Mouse (Mus musculus): Measurements from ENCODE around the gene Micu1. TPM values are rescaled to one million over a fixed set of nuclear protein-coding genes. Genes with fewer than 3 reads are reported as not detected.

The Micu1 gene
- polyA plus RNA-seq, 1 experiment from 2014 or later, result 42.8 TPM

DNA sequence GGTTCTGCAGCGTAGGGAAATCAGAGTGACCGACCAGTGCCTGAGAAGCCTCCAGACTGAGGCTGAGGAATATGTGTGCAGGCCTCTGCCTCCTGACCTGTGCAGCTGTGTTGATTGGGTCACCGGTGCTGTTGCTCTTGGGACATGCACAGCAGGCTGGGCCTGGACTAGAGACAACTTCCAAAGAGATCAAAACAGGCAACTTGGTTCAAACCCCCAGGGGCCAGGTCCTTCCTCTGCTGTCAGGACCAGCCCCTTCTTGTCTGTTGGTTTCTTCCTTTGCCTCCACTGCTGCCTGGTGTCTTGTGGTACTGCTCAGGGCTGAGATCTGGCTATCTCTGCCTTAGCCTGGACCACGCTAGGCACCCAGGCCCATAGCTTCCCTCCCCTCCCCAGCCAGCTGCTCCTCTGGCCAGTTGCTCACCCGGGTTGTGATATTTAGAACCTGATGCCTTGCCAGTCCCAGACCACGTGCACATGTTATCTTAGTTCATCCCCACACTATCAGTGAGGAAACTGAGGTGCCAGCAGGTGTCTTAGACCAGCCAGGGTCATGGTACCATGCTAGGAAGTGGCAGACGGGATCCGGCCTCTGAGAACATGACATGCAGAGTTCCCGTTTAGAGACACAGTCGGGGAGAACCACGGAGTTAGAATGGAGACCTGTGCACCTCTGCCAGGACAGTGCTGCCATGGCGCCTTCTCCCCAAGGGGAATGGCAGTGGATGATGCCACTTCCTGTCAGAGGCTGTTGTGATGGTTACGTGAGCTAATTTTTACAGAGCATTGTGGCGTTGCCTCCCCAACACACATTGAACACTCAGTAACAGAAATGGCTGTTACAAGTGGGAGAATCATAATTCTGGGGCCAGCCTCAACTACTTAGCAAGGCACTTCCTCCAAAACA lies 183.2 kb downstream of the Micu1 start:
- peaks cover 7% of the 10 kb centered on the region for H3K4me1 ChIP-seq (ENCODE audit: control insufficient read depth, insufficient read depth, low read length)
- H3K4me2 ChIP-seq, result no peak overlapping the region
- no peaks in the 10 kb centered on the region; the same call in 1 of the 2 replicates for H3K36me3 ChIP-seq (ENCODE audit: control insufficient read depth, insufficient read depth, low read length)
- no peak overlapping the region for H3K9ac ChIP-seq (ENCODE audit: low read depth, low read length)
- H3K9me3 ChIP-seq (replicated peaks; ENCODE audit: control insufficient read depth, low read length), result no peaks in the 10 kb centered on the region
- no peaks in the 10 kb centered on the region for H3K27me3 ChIP-seq (ENCODE audit: control insufficient read depth, insufficient read depth, low read length)
- WGBS (ENCODE audit: insufficient replicate concordance), result 87% methylated on average over 14 of the region's 14 CpGs
- no peak for ATAC-seq (replicated peaks; ENCODE audit: insufficient number of reproducible peaks, low FRiP score, low TSS enrichment)
- no peak overlapping the region for H3K4me3 ChIP-seq (ENCODE audit: low read depth, low read length)
- no peak overlapping the region for H3K27ac ChIP-seq (ENCODE audit: low read depth, low read length)

DNA sequence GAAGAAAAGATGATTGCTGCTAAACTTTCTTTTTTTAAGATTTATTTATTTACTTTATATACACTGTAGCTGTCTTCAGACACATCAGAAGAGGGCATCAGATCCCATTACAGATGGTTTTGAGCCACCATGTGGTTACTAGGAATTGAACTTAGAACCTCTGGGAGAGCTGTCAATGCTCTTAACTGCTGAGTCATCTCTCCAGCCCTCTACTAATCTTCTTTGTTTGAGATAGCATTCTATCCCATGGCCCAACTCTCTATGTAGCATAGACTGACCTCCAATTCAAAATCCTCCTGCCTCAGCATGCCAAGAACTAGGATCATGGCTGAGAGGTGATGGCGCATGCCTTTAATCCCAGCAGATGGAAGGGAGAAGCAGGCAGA lies 183.8 kb downstream of the Micu1 start:
- 96% methylated on average over 1 of the region's 1 CpGs for WGBS (ENCODE audit: insufficient replicate concordance)
- Histone ChIP-seq H3K4me3 (ENCODE audit: low read depth, low read length) (no peak overlapping the region), H3K27ac (ENCODE audit: low read depth, low read length) (no peak overlapping the region), H3K9ac (ENCODE audit: low read depth, low read length) (no peak overlapping the region), H3K9me3 (replicated peaks; ENCODE audit: control insufficient read depth, low read length) (no peaks in the 10 kb centered on the region), H3K36me3 (ENCODE audit: control insufficient read depth, insufficient read depth, low read length) (no peaks in the 10 kb centered on the region; the same call in 1 of the 2 replicates), H3K27me3 (ENCODE audit: control insufficient read depth, insufficient read depth, low read length) (no peaks in the 10 kb centered on the region), H3K4me2 (no peak overlapping the region), H3K4me1 (ENCODE audit: control insufficient read depth, insufficient read depth, low read length) (peaks cover under 1% of the 10 kb centered on the region)
- no peak for ATAC-seq (replicated peaks; ENCODE audit: insufficient number of reproducible peaks, low FRiP score, low TSS enrichment)

DNA sequence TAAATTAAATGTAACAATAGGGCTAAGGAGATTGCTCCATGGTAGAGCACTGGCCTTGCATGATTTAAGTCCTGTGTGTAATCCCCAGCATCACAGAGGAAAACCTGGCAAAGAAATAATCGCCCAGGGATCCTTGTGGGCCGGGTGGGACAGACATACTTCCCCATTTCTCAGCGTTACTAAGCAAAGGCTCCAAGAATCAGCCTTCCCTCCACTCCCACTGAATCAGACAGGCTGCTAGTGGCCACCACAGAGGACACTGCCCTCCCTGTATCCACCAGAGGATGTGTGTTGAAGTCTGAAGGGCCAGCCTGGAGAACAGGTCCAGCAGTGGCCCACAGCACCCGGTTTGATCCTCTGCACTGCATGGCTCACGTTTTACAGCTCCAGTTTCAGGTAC lies 185.2 kb downstream of the Micu1 start:
- H3K4me1 ChIP-seq (ENCODE audit: control insufficient read depth, insufficient read depth, low read length), result no peaks in the 10 kb centered on the region
- H3K4me2 ChIP-seq, result no peak overlapping the region
- peaks cover 6% of the 10 kb centered on the region; the same call in 1 of the 2 replicates for H3K36me3 ChIP-seq (ENCODE audit: control insufficient read depth, insufficient read depth, low read length)
- H3K9me3 ChIP-seq (replicated peaks; ENCODE audit: control insufficient read depth, low read length), result no peaks in the 10 kb centered on the region
- no peak overlapping the region for H3K9ac ChIP-seq (ENCODE audit: low read depth, low read length)
- H3K4me3 ChIP-seq (ENCODE audit: low read depth, low read length), result no peak overlapping the region
- no peak overlapping the region for H3K27ac ChIP-seq (ENCODE audit: low read depth, low read length)
- 94% methylated on average over 5 of the region's 5 CpGs for WGBS (ENCODE audit: insufficient replicate concordance)
- ATAC-seq (replicated peaks; ENCODE audit: insufficient number of reproducible peaks, low FRiP score, low TSS enrichment), result no peak
- H3K27me3 ChIP-seq (ENCODE audit: control insufficient read depth, insufficient read depth, low read length), result no peaks in the 10 kb centered on the region

DNA sequence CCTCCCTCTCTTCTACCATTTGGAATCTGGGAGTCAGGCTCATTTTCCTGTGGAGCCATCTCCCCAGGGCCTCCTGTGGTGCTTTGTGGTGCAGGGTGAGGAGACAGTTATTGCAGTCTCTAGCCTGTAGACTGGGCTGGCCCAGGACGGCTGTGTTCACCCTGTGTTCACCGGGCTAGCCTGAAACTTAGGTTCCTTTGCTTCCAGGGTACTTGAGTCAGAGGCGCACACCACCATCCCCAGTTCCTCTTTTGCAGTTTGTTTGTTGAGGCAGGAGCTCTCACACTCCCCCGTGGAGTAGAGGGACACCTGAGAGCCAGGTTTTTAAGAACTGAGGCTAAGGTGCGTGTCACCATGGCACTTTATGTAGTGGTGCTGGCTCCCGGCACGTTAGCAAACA lies 187.1 kb downstream of the Micu1 start:
- no peaks in the 10 kb centered on the region for H3K27me3 ChIP-seq (ENCODE audit: control insufficient read depth, insufficient read depth, low read length)
- no peaks in the 10 kb centered on the region for H3K4me1 ChIP-seq (ENCODE audit: control insufficient read depth, insufficient read depth, low read length)
- no peak for ATAC-seq (replicated peaks; ENCODE audit: insufficient number of reproducible peaks, low FRiP score, low TSS enrichment)
- no peak overlapping the region for H3K9ac ChIP-seq (ENCODE audit: low read depth, low read length)
- H3K4me2 ChIP-seq, result no peak overlapping the region
- whole genome bisulfite sequencing (ENCODE audit: insufficient replicate concordance), result 85% methylated on average over 7 of the region's 7 CpGs
- no peaks in the 10 kb centered on the region for H3K9me3 ChIP-seq (replicated peaks; ENCODE audit: control insufficient read depth, low read length)
- peaks cover 12% of the 10 kb centered on the region; the same call in 1 of the 2 replicates for H3K36me3 ChIP-seq (ENCODE audit: control insufficient read depth, insufficient read depth, low read length)
- no peak overlapping the region for H3K27ac ChIP-seq (ENCODE audit: low read depth, low read length)
- H3K4me3 ChIP-seq (ENCODE audit: low read depth, low read length), result no peak overlapping the region

- H3K4me2 ChIP-seq, result no peak overlapping the region
- H3K4me1 ChIP-seq (ENCODE audit: control insufficient read depth, insufficient read depth, low read length), result 0 out of 2 replicates have a peak, but pooled peaks cover 2% of the 10 kb centered on the region
- no peak for ATAC-seq (replicated peaks; ENCODE audit: insufficient number of reproducible peaks, low FRiP score, low TSS enrichment)
- H3K4me3 ChIP-seq (ENCODE audit: low read depth, low read length), result no peak overlapping the region
- H3K27ac ChIP-seq (ENCODE audit: low read depth, low read length), result 0 out of 2 replicates have a peak overlapping the region, but pooled peaks have one; percentile 4
- peaks cover 16% of the 10 kb centered on the region; the same call in 1 of the 2 replicates for H3K36me3 ChIP-seq (ENCODE audit: control insufficient read depth, insufficient read depth, low read length)
- no peak overlapping the region for H3K9ac ChIP-seq (ENCODE audit: low read depth, low read length)
- 84% methylated on average over 15 of the region's 15 CpGs for WGBS (ENCODE audit: insufficient replicate concordance)
- no peaks in the 10 kb centered on the region for H3K27me3 ChIP-seq (ENCODE audit: control insufficient read depth, insufficient read depth, low read length)
- no peaks in the 10 kb centered on the region for H3K9me3 ChIP-seq (replicated peaks; ENCODE audit: control insufficient read depth, low read length)
These were observed 187.9 kb downstream of the Micu1 start for GRCm38 (mm10) chr10:59889953-59890751.

GRCm38 (mm10) chr10:59892977-59893376 lies 190.7 kb downstream of the Micu1 start:
- 58% methylated on average over 6 of the region's 6 CpGs for WGBS (ENCODE audit: insufficient replicate concordance)
- Histone ChIP-seq H3K4me3 (ENCODE audit: low read depth, low read length) (no peak overlapping the region), H3K27me3 (ENCODE audit: control insufficient read depth, insufficient read depth, low read length) (no peaks in the 10 kb centered on the region), H3K36me3 (ENCODE audit: control insufficient read depth, insufficient read depth, low read length) (peaks cover 25% of the 10 kb centered on the region), H3K27ac (ENCODE audit: low read depth, low read length) (no peak overlapping the region), H3K9ac (ENCODE audit: low read depth, low read length) (no peak overlapping the region), H3K9me3 (replicated peaks; ENCODE audit: control insufficient read depth, low read length) (no peaks in the 10 kb centered on the region), H3K4me2 (no peak overlapping the region), H3K4me1 (ENCODE audit: control insufficient read depth, insufficient read depth, low read length) (peaks cover 3% of the 10 kb centered on the region; the same call in 1 of the 2 replicates)
- ATAC-seq (replicated peaks; ENCODE audit: insufficient number of reproducible peaks, low FRiP score, low TSS enrichment), result no peak

DNA sequence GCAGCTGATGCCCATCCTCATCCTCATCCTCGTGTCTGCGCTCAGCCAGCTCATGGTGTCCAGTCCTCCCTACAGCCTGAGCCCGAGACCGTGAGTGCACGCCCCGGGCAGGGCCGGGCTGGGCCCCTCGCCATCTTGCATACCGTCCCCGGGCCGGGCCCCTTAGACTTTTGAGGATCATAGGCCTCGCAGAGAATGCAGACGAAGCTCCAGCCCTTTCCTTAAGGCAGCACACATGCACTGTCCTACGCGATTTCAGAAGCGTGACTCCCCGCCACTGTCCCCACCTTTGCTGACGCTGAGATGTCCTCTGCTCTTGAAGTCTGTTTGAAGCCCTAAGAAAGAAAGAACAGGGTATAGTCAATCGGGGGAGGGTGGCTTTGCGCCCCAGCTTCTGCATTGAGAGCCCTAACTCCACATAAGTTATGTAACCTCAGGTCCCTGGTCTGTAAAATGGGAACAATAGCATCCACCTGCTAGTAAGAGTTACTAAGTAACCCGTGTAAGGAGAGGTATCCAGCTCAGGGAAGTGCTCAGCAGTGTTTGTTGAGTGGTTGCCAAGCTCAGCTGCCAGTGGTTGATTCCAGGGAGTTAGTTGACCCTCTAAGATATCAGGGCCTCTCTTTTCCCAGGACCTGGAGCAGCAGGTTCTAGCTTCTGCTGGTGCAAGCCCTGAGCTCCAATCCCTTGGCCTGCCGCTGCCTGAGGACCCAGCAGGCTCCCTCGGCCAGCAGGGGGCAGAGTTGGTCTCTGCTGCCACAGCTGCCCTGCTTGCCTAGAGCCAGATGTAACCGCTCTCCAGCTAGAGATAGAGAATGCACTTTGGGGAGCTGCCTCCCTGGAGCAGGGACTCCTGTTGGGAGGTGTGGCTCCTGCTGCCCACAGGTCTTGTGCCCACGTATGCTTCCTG lies 192.2 kb downstream of the Micu1 start:
- no peak overlapping the region for H3K4me3 ChIP-seq (ENCODE audit: low read depth, low read length)
- H3K9ac ChIP-seq (ENCODE audit: low read depth, low read length), result no peak overlapping the region
- peaks cover 25% of the 10 kb centered on the region for H3K36me3 ChIP-seq (ENCODE audit: control insufficient read depth, insufficient read depth, low read length)
- H3K9me3 ChIP-seq (replicated peaks; ENCODE audit: control insufficient read depth, low read length), result no peaks in the 10 kb centered on the region
- 82% methylated on average over 25 of the region's 25 CpGs for WGBS (ENCODE audit: insufficient replicate concordance)
- no peak overlapping the region for H3K4me2 ChIP-seq
- H3K4me1 ChIP-seq (ENCODE audit: control insufficient read depth, insufficient read depth, low read length), result peaks cover 17% of the 10 kb centered on the region
- no peaks in the 10 kb centered on the region for H3K27me3 ChIP-seq (ENCODE audit: control insufficient read depth, insufficient read depth, low read length)
- no peak for ATAC-seq (replicated peaks; ENCODE audit: insufficient number of reproducible peaks, low FRiP score, low TSS enrichment)
- no peak overlapping the region for H3K27ac ChIP-seq (ENCODE audit: low read depth, low read length)

All from heart, embryonic 11.5 days (tissue).